Mouse (Mus musculus) liver, embryonic 15.5 days (tissue): ENCODE data around the gene Taar7f. TPM values are rescaled to one million over a fixed set of nuclear protein-coding genes. Genes with fewer than 3 reads are reported as not detected.
"Not testable (repeated sequence)": the region's sequence is repeated elsewhere in the genome, so short reads cannot be mapped to it uniquely, and the experiment has no call there.

Experiments
- ATAC-seq: fragments of 200-750 bp; cut with Nextera tagmentation; 2 replicates; pipeline ENCODE4 v1.8.0; 2017; ENCODE audit warnings: moderate number of reproducible peaks, mild to moderate bottlenecking, moderate library complexity; ENCODE audit not compliant: insufficient read depth
- H3K27ac ChIP-seq: fragments of 300-500 bp; sonication (generic); replicated peaks from 2 replicates; pipeline ENCODE4 v1.5.1; 2015; ENCODE audit warnings: mild to moderate bottlenecking, inconsistent platforms
- H3K27me3 ChIP-seq: fragments of 300-500 bp; sonication (generic); 2 replicates; pipeline ENCODE4 v1.6.1; 2015; ENCODE audit warnings: mild to moderate bottlenecking, inconsistent platforms
- H3K36me3 ChIP-seq: fragments of 300-500 bp; sonication (generic); replicated peaks from 2 replicates; pipeline ENCODE4 v1.6.1; 2015; ENCODE audit warnings: moderate library complexity, mild to moderate bottlenecking, inconsistent platforms
- H3K4me1 ChIP-seq: fragments of 300-500 bp; sonication (generic); replicated peaks from 2 replicates; pipeline ENCODE4 v1.6.1; 2015; ENCODE audit warnings: inconsistent platforms
- H3K4me2 ChIP-seq: fragments of 300-500 bp; sonication (generic); 2 replicates; pipeline ENCODE4 v1.6.1; 2015; ENCODE audit warnings: moderate library complexity, mild to moderate bottlenecking, inconsistent platforms
- H3K4me3 ChIP-seq: fragments of 300-500 bp; sonication (generic); replicated peaks from 2 replicates; pipeline ENCODE4 v1.5.1; 2015; ENCODE audit warnings: mild to moderate bottlenecking, inconsistent platforms
- H3K9ac ChIP-seq: fragments of 300-500 bp; sonication (generic); 2 replicates; pipeline ENCODE4 v1.6.1; 2015; ENCODE audit warnings: moderate library complexity, mild to moderate bottlenecking, inconsistent platforms
- H3K9me3 ChIP-seq: fragments of 300-500 bp; sonication (generic); replicated peaks from 2 replicates; pipeline ENCODE4 v1.6.1; 2016; ENCODE audit warnings: inconsistent platforms
- WGBS: fragments of 180-500 bp; shearing (Covaris S2); methylation state at CpG from one replicate; pipeline ENCODE4 v1.1.7; 2015; ENCODE audit warnings: mixed read lengths; ENCODE audit not compliant: insufficient replicate concordance; 5-methylcytosine and 5-hydroxymethylcytosine counted together
- polyA plus RNA-seq: library from polyadenylated mRNA; unstranded; fragments of >200 nt; fragmentation: Nextera tagmentation; extraction: Ambion mirVana; gene quantifications from 2 replicates; pipeline ENCODE4 v1.2.1, GENCODE M21; 2015

The Taar7f gene
- polyA plus RNA-seq, 1 experiment from 2014 or later, result not detected

- H3K27ac ChIP-seq, H3K4me2 ChIP-seq, H3K4me1 ChIP-seq, H3K36me3 ChIP-seq, H3K9ac ChIP-seq, H3K27me3 ChIP-seq, ATAC-seq, H3K9me3 ChIP-seq, H3K4me3 ChIP-seq: not testable (repeated sequence)
- WGBS, result 34% methylated on average over 2 of the region's 2 CpGs
Observed at GRCm38 (mm10) chr10:24074751-24075150, 25.4 kb downstream of the Taar7f start.

GRCm38 (mm10) chr10:24076200-24076599 lies 26.9 kb downstream of the Taar7f start, which contains the start of gene Taar8a:
Gene Taar8a (plus strand): TSS chr10:24076500.
- not testable (repeated sequence) for H3K36me3 ChIP-seq, H3K4me2 ChIP-seq, H3K9ac ChIP-seq, H3K4me1 ChIP-seq, H3K9me3 ChIP-seq, H3K27ac ChIP-seq, H3K4me3 ChIP-seq, H3K27me3 ChIP-seq, ATAC-seq
- WGBS, result 50% methylated on average over 2 of the region's 4 CpGs

GRCm38 (mm10) chr10:24080166-24080565 lies 30.9 kb downstream of the Taar7f start:
- ATAC-seq, result no peak
- WGBS, result 31% methylated on average over 3 of the region's 3 CpGs
- Histone ChIP-seq H3K4me1 (no peaks in the 10 kb centered on the region), H3K9me3 (no peaks in the 10 kb centered on the region), H3K27me3 (no peaks in the 10 kb centered on the region), H3K36me3 (no peaks in the 10 kb centered on the region), H3K27ac (no peak overlapping the region), H3K4me3 (no peak overlapping the region), H3K4me2 (no peak overlapping the region), H3K9ac (no peak overlapping the region)

- Histone ChIP-seq H3K9me3 (no peaks in the 10 kb centered on the region), H3K36me3 (no peaks in the 10 kb centered on the region), H3K27me3 (no peaks in the 10 kb centered on the region), H3K27ac (peak overlapping the region; percentile 35; the same call in 1 of the 2 replicates), H3K4me3 (no peak overlapping the region), H3K4me1 (0 out of 2 replicates have a peak, but pooled peaks cover 4% of the 10 kb centered on the region), H3K4me2 (no peak overlapping the region), H3K9ac (no peak overlapping the region)
- ATAC-seq, result no peak
- 46% methylated on average over 5 of the region's 5 CpGs for WGBS
Observed at GRCm38 (mm10) chr10:24085936-24086335, 36.6 kb downstream of the Taar7f start.

GRCm38 (mm10) chr10:24086555-24086954 lies 37.2 kb downstream of the Taar7f start:
- Histone ChIP-seq H3K36me3 (no peaks in the 10 kb centered on the region), H3K27me3 (no peaks in the 10 kb centered on the region), H3K27ac (no peak overlapping the region), H3K4me1 (0 out of 2 replicates have a peak, but pooled peaks cover 4% of the 10 kb centered on the region), H3K4me3 (no peak overlapping the region), H3K9me3 (no peaks in the 10 kb centered on the region), H3K9ac (no peak overlapping the region), H3K4me2 (no peak overlapping the region)
- no peak for ATAC-seq
- 29% methylated on average over 5 of the region's 5 CpGs for WGBS

- Histone ChIP-seq H3K27ac (no peak overlapping the region), H3K4me2 (no peak overlapping the region), H3K4me3 (no peak overlapping the region), H3K9me3 (no peaks in the 10 kb centered on the region), H3K36me3 (no peaks in the 10 kb centered on the region), H3K4me1 (0 out of 2 replicates have a peak, but pooled peaks cover 4% of the 10 kb centered on the region), H3K27me3 (no peaks in the 10 kb centered on the region), H3K9ac (no peak overlapping the region)
- 60% methylated on average over 2 of the region's 2 CpGs for WGBS
- ATAC-seq, result no peak
Observed at GRCm38 (mm10) chr10:24087168-24087567, 37.9 kb downstream of the Taar7f start.

- ATAC-seq, result no peak
- Histone ChIP-seq H3K4me2 (no peak within 1 kb of the TSS), H3K4me3 (no peak within 1 kb of the TSS), H3K27ac (no peak within 1 kb of the TSS), H3K4me1 (0 out of 2 replicates have a peak, but pooled peaks cover 2% of the 10 kb centered on the region), H3K9ac (no peak within 1 kb of the TSS), H3K27me3 (no peaks in the 10 kb centered on the region), H3K36me3 (no peaks in the 10 kb centered on the region), H3K9me3 (no peaks in the 10 kb centered on the region)
- WGBS, result 51% methylated on average over 2 of the region's 2 CpGs
Observed at GRCm38 (mm10) chr10:24092194-24092593, 42.9 kb downstream of the Taar7f start, which contains the start of gene Taar8b. Gene Taar8b (minus strand): TSS chr10:24092294.

GRCm38 (mm10) chr10:24097010-24097409 lies 47.7 kb downstream of the Taar7f start:
- H3K36me3 ChIP-seq, H3K4me2 ChIP-seq, H3K27ac ChIP-seq, H3K27me3 ChIP-seq, H3K9me3 ChIP-seq, H3K4me1 ChIP-seq, H3K4me3 ChIP-seq, H3K9ac ChIP-seq: not testable (repeated sequence)
- WGBS, result 38% methylated on average over 2 of the region's 2 CpGs
- peak; percentile 31; the same call in 1 of the 2 replicates for ATAC-seq

Other genes starting within 250 kb of the Taar7f start
- 3.4 and 6.1 TPM in 2 replicates for gene Vnn3, start 198.0 kb upstream of the Taar7f start, polyA plus RNA-seq
- 2.1 and 2.3 TPM in 2 replicates for gene Vnn1, start 154.8 kb upstream of the Taar7f start, polyA plus RNA-seq
- not detected in 2 replicates for gene Taar1, start 129.2 kb upstream of the Taar7f start, polyA plus RNA-seq
- gene Taar2, start 110.9 kb upstream of the Taar7f start, polyA plus RNA-seq, result not detected in 2 replicates
- not detected in 2 replicates for gene Taar3, start 100.0 kb upstream of the Taar7f start, polyA plus RNA-seq
- gene Taar4, start 89.0 kb upstream of the Taar7f start, polyA plus RNA-seq, result not detected in 2 replicates
- gene Taar5, start 78.8 kb upstream of the Taar7f start, polyA plus RNA-seq, result not detected in 2 replicates
- gene Taar6, start 63.9 kb upstream of the Taar7f start, polyA plus RNA-seq, result not detected in 2 replicates
- gene Taar7a, start 56.0 kb upstream of the Taar7f start, polyA plus RNA-seq, result not detected in 2 replicates
- not detected in 2 replicates for gene Taar7b, start 49.6 kb upstream of the Taar7f start, polyA plus RNA-seq
- gene Taar7d, start 22.3 kb upstream of the Taar7f start, polyA plus RNA-seq, result not detected in 2 replicates
- gene Taar7e, start 11.9 kb upstream of the Taar7f start, polyA plus RNA-seq, result not detected in 2 replicates
- not detected in 2 replicates for gene Taar8a, start 27.0 kb downstream of the Taar7f start, polyA plus RNA-seq
- not detected in 2 replicates for gene Taar8b, start 42.8 kb downstream of the Taar7f start, polyA plus RNA-seq
- not detected in 2 replicates for gene Taar8c, start 52.4 kb downstream of the Taar7f start, polyA plus RNA-seq
- not detected in 2 replicates for gene Taar9, start 60.0 kb downstream of the Taar7f start, polyA plus RNA-seq
- 23.4 and 30.1 TPM in 2 replicates for gene Stx7, start 99.8 kb downstream of the Taar7f start, polyA plus RNA-seq
- gene Moxd1, start 174.0 kb downstream of the Taar7f start, polyA plus RNA-seq, result 0.12 and 0.14 TPM in 2 replicates